Mouse (Mus musculus) layer of hippocampus, adult 2 months (tissue): ENCODE data around the gene Glmp. TPM values are rescaled to one million over a fixed set of nuclear protein-coding genes. Genes with fewer than 3 reads are reported as not detected.
A peak's percentile ranks its signal among the peaks of the same experiment; 100 is the strongest.

ENCODE experiments used
- DNase-seq, 2 experiments: peaks; one replicate each; pipeline ENCODE4 v3.0.0; 2022; ENCODE audit warnings: low spot score in 2 of 2
- H3K27ac ChIP-seq: fragments of 200-600 bp; 2 replicates; pipeline ENCODE4 v1.8.1; 2022
- H3K4me3 ChIP-seq: fragments of 200-600 bp; 2 replicates; pipeline ENCODE4 v1.8.1; 2022; ENCODE audit warnings: mild to moderate bottlenecking
- CTCF ChIP-seq: fragments of 200-600 bp; conservative IDR thresholded peaks from 2 replicates; pipeline ENCODE4 v1.8.1; 2022; ENCODE audit warnings: antibody characterized with exemption, mild to moderate bottlenecking, moderate library complexity
- total RNA-seq, 2 experiments: library from RNA; stranded (reverse); gene quantifications; 2 replicates each; pipeline ENCODE4 v1.2.3; 2021

The Glmp gene
- total RNA-seq, 2 experiments from 2014 or later = 68.9 to 77.9 TPM

GRCm38 (mm10) chr3:88296561-88297318 is 28.1 kb upstream of the Glmp start, which contains the start of the genes Tsacc and Cct3:
TSS of gene Tsacc (minus strand) at chr3:88296999.
TSS of gene Cct3 (plus strand) at chr3:88297116.
- DNase-seq = peak; percentile 93 to 98
- TF ChIP-seq CTCF = peak; percentile 55
- H3K27ac ChIP-seq = peak within 1 kb of the TSS; percentile 96
- H3K4me3 ChIP-seq = peak within 1 kb of the TSS; percentile 96

- H3K4me3 ChIP-seq = peak overlapping the region; percentile 96
- TF ChIP-seq CTCF = no peak
- H3K27ac ChIP-seq = peak overlapping the region; percentile 96
- peak; percentile 52 to 57 for DNase-seq
Measured at GRCm38 (mm10) chr3:88297321-88297851, 27.4 kb upstream of the Glmp start.

- no peak overlapping the region for H3K27ac ChIP-seq
- no peak for TF ChIP-seq CTCF
- DNase-seq = no peak
- H3K4me3 ChIP-seq = no peak overlapping the region
Measured at GRCm38 (mm10) chr3:88299172-88299571, 25.7 kb upstream of the Glmp start.

- no peak overlapping the region for H3K27ac ChIP-seq
- TF ChIP-seq CTCF = no peak
Measured at GRCm38 (mm10) chr3:88328956-88329355, 4.1 kb downstream of the Glmp start.

GRCm38 (mm10) chr3:88331282-88331681 is 6.5 kb downstream of the Glmp start:
- peak; percentile 82 for TF ChIP-seq CTCF
- H3K27ac ChIP-seq = no peak overlapping the region
- DNase-seq = no peak
- H3K4me3 ChIP-seq = no peak overlapping the region

More at GRCm38 (mm10) chr3:88328956-88329355, 4.1 kb downstream of the Glmp start:
- H3K4me3 ChIP-seq = no peak overlapping the region
- DNase-seq = no peak

DNA sequence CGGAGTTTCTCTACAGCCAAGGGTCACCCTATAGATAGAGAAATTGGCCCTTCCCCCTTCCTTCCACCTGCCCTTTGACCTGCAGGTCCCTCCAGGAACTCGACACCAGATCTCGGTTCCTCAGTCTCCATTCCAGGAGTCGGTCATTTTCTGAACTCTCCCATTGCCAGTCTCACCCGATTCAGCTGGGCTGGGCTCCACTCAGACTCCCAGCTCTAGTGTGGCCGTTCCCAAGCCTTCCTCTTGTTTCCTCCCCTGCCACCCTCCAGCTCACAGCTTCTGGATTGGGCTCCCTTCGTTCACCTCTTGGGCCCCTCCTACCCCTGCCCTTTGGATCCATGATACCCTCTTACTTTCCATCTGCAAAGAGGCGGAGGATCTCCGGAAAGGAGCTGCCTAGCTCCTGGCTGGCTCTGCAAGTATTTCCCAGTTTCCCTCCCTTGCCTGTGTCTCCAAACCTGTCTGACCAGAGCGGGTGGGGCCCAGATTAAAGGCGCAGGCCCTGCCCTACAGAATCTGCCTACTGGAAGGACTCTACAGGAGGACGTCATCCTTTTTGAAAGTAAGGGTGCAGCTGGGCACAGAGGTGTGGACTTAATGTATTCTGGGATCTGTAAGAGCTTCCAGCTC is 9.3 kb downstream of the Glmp start:
- no peak for TF ChIP-seq CTCF
- Histone ChIP-seq H3K4me3 (no peak overlapping the region), H3K27ac (no peak overlapping the region)
- DNase-seq = no peak

DNA sequence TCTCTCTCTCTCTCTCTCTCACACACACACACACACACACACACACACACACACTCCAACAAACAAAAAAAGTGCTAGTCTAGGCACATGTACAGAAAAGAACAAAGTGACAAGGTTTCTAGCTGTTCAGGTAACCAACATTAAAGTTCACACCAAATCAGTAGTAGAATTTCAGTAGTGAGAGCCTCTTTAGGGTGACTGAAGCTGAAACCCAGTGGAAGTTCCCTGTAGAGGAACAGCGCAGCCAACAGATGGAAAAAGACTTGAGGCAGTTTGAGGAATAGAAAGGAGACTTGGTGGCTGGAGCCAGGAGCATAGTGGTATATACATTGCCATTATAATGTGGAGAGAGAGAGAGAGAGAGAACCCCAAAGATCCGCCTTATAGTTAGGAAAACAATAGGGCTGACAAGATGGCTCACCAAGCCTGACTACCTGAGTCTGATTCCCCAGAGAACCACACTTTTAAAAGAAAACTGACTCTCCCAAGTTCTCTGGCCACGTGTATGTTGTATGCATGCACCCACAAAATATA is 10.1 kb downstream of the Glmp start:
- H3K4me3 ChIP-seq = peak overlapping the region; percentile 85
- no peak for TF ChIP-seq CTCF
- peak overlapping the region; percentile 99 for H3K27ac ChIP-seq
- no peak for DNase-seq

DNA sequence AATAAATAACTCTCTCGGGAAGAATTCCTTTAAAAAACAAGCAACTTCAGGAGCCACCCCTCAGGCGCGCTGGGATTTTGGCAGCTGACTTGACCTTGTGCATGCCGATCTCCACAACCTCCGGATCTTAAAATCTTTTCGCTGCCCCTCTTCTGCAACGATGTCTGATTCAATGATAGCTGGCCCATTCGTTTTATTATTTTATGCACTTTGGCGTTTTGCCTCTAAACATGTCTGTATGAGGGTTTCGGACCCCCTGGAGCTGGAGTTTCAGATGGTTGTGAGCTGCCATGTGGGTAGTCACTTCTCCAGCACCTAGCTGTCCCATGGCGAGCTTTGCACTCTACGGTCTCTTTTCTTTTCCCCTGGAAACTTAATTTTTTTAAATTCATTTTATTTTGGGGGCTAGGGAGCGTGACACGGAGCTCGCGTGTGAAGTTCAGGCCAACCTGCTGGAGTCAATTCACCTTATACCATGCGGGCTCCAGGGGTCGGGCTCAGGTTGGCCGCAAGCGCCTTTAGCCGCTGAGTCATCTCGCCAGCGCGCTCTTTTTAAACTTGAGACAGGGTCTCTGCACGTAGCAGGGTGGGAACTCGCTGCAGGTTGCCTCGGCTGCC is 10.7 kb downstream of the Glmp start:
- no peak for TF ChIP-seq CTCF
- Histone ChIP-seq H3K27ac (peak overlapping the region; percentile 99), H3K4me3 (peak overlapping the region; percentile 85)
- DNase-seq = peak in 1 of 2 experiments; percentile 39

GRCm38 (mm10) chr3:88336058-88337013 is 11.5 kb downstream of the Glmp start, which contains the start of the genes Tmem79 and Smg5:
TSS of gene Tmem79 (minus strand) at chr3:88336148.
TSS of gene Smg5 (plus strand) at chr3:88336260.
- peak within 1 kb of the TSS; percentile 85 for H3K4me3 ChIP-seq
- H3K27ac ChIP-seq = peak within 1 kb of the TSS; percentile 99
- no peak for TF ChIP-seq CTCF
- DNase-seq = peak; percentile 95 to 96

- TF ChIP-seq CTCF = no peak
- H3K4me3 ChIP-seq = peak overlapping the region; percentile 85
- H3K27ac ChIP-seq = peak overlapping the region; percentile 99
- no peak for DNase-seq
Measured at GRCm38 (mm10) chr3:88337367-88338020, 12.7 kb downstream of the Glmp start.

GRCm38 (mm10) chr3:88338316-88338715 is 13.5 kb downstream of the Glmp start:
- Histone ChIP-seq H3K4me3 (no peak overlapping the region), H3K27ac (no peak overlapping the region)
- TF ChIP-seq CTCF = no peak
- DNase-seq = no peak

GRCm38 (mm10) chr3:88339006-88339405 is 14.2 kb downstream of the Glmp start:
- no peak overlapping the region for H3K4me3 ChIP-seq
- no peak overlapping the region for H3K27ac ChIP-seq
- no peak for DNase-seq
- no peak for TF ChIP-seq CTCF
